Mouse (Mus musculus): ENCODE measurements at regions not wholly inside any gene's neighbourhood (a gene's known extent, or its start where the extent isn't known, plus 50 kb on each side); places are given as distances from the start of the nearest gene placed in this dataset.

DNA sequence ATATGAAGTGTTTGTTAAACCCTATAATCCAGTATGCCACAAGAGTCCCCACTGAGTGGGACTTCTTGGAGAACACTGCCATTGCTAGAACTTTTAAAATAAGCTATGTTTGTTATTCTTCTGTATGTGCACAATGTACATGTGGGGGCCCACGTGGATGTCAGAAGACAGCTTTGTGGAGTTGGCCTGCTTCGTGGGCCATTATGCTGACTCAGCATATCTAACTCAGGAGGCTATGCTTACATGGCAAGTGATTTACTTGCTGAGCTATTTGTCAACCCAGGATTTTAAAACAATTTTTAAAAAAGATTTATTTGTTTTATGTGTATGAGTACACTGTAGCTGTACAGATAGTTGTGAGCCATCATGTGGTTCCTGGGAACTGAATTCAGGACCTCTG lies 207.6 kb upstream of the Steap1 start:
- DNase-seq (ENCODE audit: low spot score) = no peak

DNA sequence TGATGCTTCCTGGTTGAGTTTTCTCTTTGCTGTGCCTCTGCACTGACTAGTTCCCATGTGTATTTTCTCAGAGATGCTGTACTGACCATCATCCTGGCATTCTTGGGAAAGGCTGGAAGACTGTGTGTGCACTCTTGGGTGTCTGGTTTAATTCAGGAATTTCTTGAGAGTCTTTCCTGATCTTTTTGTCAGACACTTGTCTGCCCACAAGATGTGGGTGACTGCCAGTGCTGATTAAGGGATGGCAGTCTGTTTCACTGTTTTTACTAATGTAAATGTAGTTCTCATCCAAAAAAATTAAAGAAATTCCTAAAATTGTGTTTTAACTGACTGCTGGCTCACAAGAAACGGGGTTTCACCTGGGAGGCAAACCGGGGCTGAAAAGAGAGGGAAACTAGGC lies 206.7 kb upstream of the Steap1 start:
- no peak for DNase-seq (ENCODE audit: low spot score)

DNA sequence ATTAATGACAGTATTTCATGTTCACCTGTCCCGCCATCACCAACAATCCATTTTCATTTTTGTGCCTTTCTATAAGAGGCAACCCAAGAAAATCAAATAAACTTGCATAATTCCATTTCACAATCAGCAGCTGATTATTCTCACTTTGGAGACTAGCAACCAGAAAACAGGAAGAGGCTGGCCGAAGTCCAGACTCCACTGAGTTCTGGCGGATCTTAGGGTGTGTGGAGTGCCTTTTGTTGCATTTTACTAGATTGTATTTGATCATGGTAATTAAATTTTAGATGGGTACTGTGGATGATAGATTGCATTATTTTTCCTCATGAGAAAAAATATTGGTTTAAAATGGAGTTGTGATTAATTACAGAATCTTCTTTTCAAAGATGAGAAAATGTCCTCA lies 176.7 kb upstream of the Steap1 start:
- no peak for DNase-seq (ENCODE audit: low spot score)

DNA sequence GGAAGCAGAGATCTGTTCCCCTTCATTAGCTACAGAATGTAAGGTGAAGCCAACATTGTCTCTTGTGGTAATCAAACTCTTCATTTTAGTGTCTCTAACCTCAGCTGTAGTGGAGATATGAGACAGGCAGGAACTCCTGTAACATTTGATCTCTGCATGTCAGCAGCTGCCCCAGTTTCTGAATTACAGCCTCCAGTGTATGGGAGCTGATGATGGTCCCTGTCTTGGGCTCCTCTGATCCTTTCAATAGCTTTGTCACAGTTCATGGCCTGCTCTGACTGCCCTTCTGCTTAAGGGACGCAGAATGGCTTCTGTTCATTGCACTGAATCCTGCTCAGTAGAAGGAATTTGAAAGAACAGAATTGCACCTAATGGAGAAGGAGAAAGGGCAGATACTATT lies 167.3 kb upstream of the Steap1 start:
- DNase-seq (ENCODE audit: low spot score) = no peak

DNA sequence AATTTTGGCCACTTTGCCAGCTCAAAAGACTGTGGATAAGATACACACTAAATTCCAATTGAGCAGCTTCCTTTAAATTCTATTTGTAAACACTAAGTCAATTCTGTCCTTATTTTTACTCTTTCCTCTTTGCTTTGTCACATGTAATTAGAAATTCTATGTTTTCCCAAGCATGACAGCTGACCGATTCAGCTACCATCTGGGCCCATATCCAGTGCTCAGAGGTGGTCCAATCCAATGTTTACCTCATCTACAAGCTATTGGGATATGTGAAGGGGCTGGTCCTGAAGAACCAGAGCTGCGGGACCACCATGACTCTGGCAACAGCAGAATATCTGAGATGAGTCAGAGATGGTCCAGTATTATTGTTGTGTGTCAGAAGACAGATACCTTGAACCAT lies 140.2 kb upstream of the Steap1 start:
- DNase-seq (ENCODE audit: low spot score) = no peak

DNA sequence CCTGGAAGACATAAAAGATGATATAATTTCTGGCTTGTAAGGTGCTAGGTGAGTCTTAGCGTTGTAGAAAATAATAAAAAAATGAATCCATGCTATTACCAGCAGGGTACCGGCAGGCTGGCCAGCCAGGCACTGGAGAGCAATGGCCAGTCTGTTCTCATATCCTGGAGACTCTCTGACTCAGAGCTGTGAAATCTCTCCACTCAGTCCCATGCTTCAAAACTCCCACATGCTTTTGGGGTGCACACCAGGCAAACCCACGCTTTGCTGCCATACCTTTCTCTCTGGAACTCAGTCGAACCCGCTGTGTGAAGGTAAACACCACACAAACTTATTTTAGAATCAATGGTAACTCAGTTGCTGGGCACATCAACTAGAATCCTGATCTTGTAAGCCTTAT lies 124.3 kb upstream of the Steap1 start:
- no peak for DNase-seq (ENCODE audit: low spot score)

DNA sequence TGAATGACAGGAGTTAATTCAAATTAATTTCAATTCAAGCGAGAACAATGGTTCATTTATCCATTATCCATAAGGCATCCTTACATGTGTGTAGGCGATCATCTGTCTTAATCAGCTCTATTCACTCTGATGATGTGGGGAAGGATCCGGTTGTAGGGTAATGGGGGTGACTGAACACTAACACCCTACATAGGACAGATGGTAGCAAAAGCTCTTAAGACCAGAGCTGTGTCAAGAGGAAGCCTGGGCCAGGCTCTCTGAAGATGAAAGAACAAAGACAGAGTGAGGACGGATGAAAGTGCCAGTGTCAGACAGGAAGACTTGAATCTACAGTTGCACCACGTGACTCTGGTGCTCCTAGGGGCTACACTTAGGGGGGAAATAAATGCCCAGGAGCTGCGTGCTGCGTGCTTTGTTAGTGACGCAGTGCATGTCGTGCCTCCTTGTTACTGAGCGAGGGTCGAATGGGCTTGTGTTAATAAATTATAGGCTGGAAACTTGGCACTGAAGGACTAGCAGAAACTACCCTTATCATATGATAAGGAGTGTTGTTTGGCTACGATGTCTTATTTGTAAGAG lies 107.1 kb upstream of the Steap1 start:
- DNase-seq (ENCODE audit: low spot score) = peak; percentile 8

DNA sequence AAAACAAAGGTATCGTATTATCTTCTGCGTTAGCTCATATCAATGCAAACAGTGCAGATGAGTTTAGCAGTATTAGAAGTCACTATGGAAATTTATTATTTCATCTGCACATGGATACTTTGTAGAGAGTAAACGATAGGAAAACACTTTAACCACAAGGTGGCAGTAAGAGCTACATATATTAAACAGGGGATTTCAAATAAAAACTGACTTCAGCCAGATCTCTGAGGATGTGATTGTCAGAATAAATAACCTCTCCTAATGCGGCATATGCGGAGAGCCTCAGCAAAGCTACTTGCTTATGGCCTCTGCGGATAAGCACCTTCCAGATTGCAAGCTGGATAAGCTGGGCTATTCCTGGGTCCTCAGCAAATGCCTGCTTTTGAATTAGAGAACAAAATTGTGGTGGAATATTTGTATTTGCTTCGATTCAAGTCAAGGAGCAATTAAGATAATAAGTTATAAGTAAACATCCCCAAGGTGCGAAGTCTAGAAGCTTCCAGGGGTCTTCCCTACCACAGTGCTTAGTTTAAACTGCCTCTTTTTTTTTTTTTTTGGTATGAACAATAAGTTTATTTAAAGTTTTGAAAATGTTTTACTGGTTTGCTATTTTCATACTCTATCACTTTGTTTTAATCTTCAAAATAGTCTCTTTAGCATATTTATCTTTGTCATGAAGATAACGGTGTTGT lies 96.8 kb upstream of the Steap1 start:
- peak; percentile 83 for DNase-seq (ENCODE audit: low spot score)

DNA sequence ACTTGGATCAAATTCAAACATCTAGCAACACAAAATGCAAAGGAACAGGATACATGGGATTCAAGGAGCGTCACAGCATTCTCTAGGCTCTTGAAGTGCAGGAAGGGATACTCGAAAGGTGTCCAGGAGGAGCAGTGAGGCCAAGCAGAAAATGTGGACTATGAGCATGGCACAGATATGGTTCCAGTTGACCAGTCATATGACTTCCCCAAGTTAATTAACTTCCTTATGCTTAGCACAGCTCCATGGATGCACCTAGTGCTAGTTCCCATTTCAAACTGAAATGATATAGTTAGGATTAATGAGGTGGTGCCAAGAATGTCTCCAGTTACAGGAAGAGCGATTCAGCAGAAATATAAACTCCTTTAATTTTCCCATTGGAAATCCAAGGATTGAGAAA lies 95.2 kb upstream of the Steap1 start:
- DNase-seq (ENCODE audit: low spot score) = no peak

DNA sequence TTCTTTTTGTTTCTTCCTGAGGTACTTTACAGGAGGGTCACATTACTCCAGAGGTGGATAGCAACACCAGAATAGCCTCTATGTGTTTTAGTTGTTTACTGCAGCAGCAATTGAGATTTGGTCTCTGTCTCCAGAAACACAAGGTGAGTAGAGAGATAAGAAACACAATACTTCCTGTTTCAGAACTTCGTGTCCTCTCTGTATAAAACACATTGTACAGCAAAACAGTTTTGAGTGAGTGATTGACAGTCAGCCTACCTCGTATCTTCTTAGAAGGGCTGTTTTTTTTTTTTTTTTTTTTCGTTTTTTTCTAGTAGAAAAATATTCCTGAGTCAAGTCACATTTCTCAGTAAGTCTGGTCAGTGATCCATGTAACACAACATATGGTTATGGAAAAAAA lies 89.6 kb upstream of the Steap1 start:
- no peak for DNase-seq (ENCODE audit: low spot score)

DNA sequence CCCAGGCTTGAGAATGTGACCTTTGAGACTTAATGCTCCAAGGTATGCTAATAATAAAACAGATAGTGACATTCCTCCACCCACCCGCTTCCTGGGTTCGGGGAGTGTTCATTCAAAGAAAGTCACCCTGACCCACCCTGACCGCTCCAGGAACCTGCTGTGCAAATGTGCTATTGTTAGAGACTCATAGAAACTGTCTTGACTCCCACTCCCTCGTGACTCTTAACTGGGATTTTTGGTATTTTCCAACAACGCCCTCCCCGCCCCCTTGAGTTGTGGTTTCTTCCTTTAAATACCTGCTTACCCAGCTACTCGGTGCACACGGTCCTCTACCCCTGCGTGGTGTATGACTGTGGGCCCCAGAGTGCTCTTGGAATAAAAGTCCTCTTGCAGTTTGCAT lies 73.5 kb upstream of the Steap1 start:
- peak; percentile 0 for DNase-seq (ENCODE audit: low spot score)
